Mouse (Mus musculus) liver, embryonic 16.5 days (tissue): Measurements from ENCODE around the gene Zfp568. TPM values are rescaled to one million over a fixed set of nuclear protein-coding genes. Genes with fewer than 3 reads are reported as not detected.

Experiments used
- ATAC-seq: fragments of 200-750 bp; cut with Nextera tagmentation; 2 replicates; pipeline ENCODE4 v1.8.0; 2017; ENCODE audit warnings: low read depth, mild to moderate bottlenecking, moderate number of reproducible peaks, moderate library complexity
- H3K27ac ChIP-seq: fragments of 300-500 bp; sonication (generic); 2 replicates; pipeline ENCODE4 v1.5.1; 2014; ENCODE audit warnings: mild to moderate bottlenecking, low read length
- H3K27me3 ChIP-seq: fragments of 300-500 bp; sonication (generic); 2 replicates; pipeline ENCODE4 v1.6.1; 2014; ENCODE audit warnings: low read depth, low read length, mixed read lengths; ENCODE audit not compliant: control insufficient read depth, insufficient read depth
- H3K36me3 ChIP-seq: fragments of 300-500 bp; sonication (generic); 2 replicates; pipeline ENCODE4 v1.6.1; 2014; ENCODE audit warnings: mild to moderate bottlenecking; ENCODE audit not compliant: control insufficient read depth, insufficient read depth
- H3K4me1 ChIP-seq: fragments of 300-500 bp; sonication (generic); 2 replicates; pipeline ENCODE4 v1.6.1; 2014; ENCODE audit warnings: low read depth, low read length, mixed read lengths; ENCODE audit not compliant: control insufficient read depth
- H3K4me2 ChIP-seq: fragments of 300-500 bp; sonication (generic); 2 replicates; pipeline ENCODE4 v1.6.1; 2014; ENCODE audit warnings: low read depth, low read length, mixed read lengths
- H3K4me3 ChIP-seq: fragments of 300-500 bp; sonication (generic); 2 replicates; pipeline ENCODE4 v1.5.1; 2014; ENCODE audit warnings: low read depth, mild to moderate bottlenecking, low read length
- H3K9ac ChIP-seq: fragments of 300-500 bp; sonication (generic); 2 replicates; pipeline ENCODE4 v1.6.1; 2014; ENCODE audit warnings: low read depth, low read length
- H3K9me3 ChIP-seq: fragments of 300-500 bp; sonication (generic); replicated peaks from 2 replicates; pipeline ENCODE4 v1.6.1; 2016; ENCODE audit warnings: low read length; ENCODE audit not compliant: control insufficient read depth
- WGBS: fragments of 180-500 bp; shearing (Covaris S2); extraction: QIAGEN DNeasy Blood & Tissue Kit; methylation state at CpG from one replicate; pipeline ENCODE4 v1.1.7; 2014; ENCODE audit not compliant: insufficient replicate concordance; 5-methylcytosine and 5-hydroxymethylcytosine counted together
- polyA plus RNA-seq: library from polyadenylated mRNA; unstranded; fragments of >200 nt; fragmentation: Nextera tagmentation; extraction: Ambion mirVana; gene quantifications from 2 replicates; pipeline ENCODE4 v1.2.1, GENCODE M21; 2015

The Zfp568 gene
- polyA plus RNA-seq, 1 experiment from 2014 or later: 8.1 TPM

GRCm38 (mm10) chr7:30023800-30024199 is 40.0 kb downstream of the Zfp568 start:
- no peaks in the 10 kb centered on the region for H3K27me3 ChIP-seq
- no peak overlapping the region for H3K4me2 ChIP-seq
- H3K36me3 ChIP-seq: peaks cover 22% of the 10 kb centered on the region
- peak; percentile 35; the same call in 1 of the 2 replicates for ATAC-seq
- no peak overlapping the region for H3K27ac ChIP-seq
- no peak overlapping the region for H3K4me3 ChIP-seq
- 60% methylated on average over 8 of the region's 8 CpGs for WGBS
- H3K9ac ChIP-seq: no peak overlapping the region
- H3K4me1 ChIP-seq: peaks cover 3% of the 10 kb centered on the region
- H3K9me3 ChIP-seq: no peaks in the 10 kb centered on the region

- H3K27ac ChIP-seq: no peak overlapping the region
- no peak overlapping the region for H3K4me2 ChIP-seq
- no peaks in the 10 kb centered on the region for H3K9me3 ChIP-seq
- no peak overlapping the region for H3K9ac ChIP-seq
- H3K36me3 ChIP-seq: peaks cover 17% of the 10 kb centered on the region
- H3K4me3 ChIP-seq: no peak overlapping the region
- no peak for ATAC-seq
- WGBS: 74% methylated on average over 5 of the region's 5 CpGs
- no peaks in the 10 kb centered on the region for H3K27me3 ChIP-seq
- peaks cover 3% of the 10 kb centered on the region for H3K4me1 ChIP-seq
These were observed 41.6 kb downstream of the Zfp568 start for GRCm38 (mm10) chr7:30025358-30025757.

- no peaks in the 10 kb centered on the region for H3K27me3 ChIP-seq
- H3K4me2 ChIP-seq: no peak overlapping the region
- H3K27ac ChIP-seq: no peak overlapping the region
- peaks cover 3% of the 10 kb centered on the region for H3K4me1 ChIP-seq
- H3K36me3 ChIP-seq: peaks cover 14% of the 10 kb centered on the region
- H3K9me3 ChIP-seq: no peaks in the 10 kb centered on the region
- no peak overlapping the region for H3K9ac ChIP-seq
- ATAC-seq: no peak
- 68% methylated on average over 4 of the region's 4 CpGs for WGBS
- H3K4me3 ChIP-seq: no peak overlapping the region
These were observed 43.6 kb downstream of the Zfp568 start for GRCm38 (mm10) chr7:30027331-30027730.

GRCm38 (mm10) chr7:30028572-30028971 is 44.8 kb downstream of the Zfp568 start:
- Histone ChIP-seq H3K27ac (no peak overlapping the region), H3K4me2 (no peak overlapping the region), H3K9me3 (no peaks in the 10 kb centered on the region), H3K36me3 (0 out of 2 replicates have a peak, but pooled peaks cover 4% of the 10 kb centered on the region), H3K4me3 (no peak overlapping the region), H3K4me1 (peaks cover 3% of the 10 kb centered on the region), H3K27me3 (no peaks in the 10 kb centered on the region), H3K9ac (no peak overlapping the region)
- no peak for ATAC-seq
- 64% methylated on average over 3 of the region's 3 CpGs for WGBS

GRCm38 (mm10) chr7:30030677-30031076 is 46.9 kb downstream of the Zfp568 start:
- no peak overlapping the region for H3K4me2 ChIP-seq
- no peak overlapping the region for H3K27ac ChIP-seq
- H3K36me3 ChIP-seq: no peaks in the 10 kb centered on the region
- H3K27me3 ChIP-seq: no peaks in the 10 kb centered on the region
- no peak overlapping the region for H3K9ac ChIP-seq
- ATAC-seq: peak; percentile 63; the same call in 1 of the 2 replicates
- WGBS: 31% methylated on average over 6 of the region's 6 CpGs
- no peaks in the 10 kb centered on the region for H3K4me1 ChIP-seq
- no peak overlapping the region for H3K4me3 ChIP-seq
- no peaks in the 10 kb centered on the region for H3K9me3 ChIP-seq

GRCm38 (mm10) chr7:30031379-30031778 is 47.6 kb downstream of the Zfp568 start:
- no peak overlapping the region for H3K4me3 ChIP-seq
- H3K4me2 ChIP-seq: no peak overlapping the region
- no peak overlapping the region for H3K9ac ChIP-seq
- H3K27ac ChIP-seq: no peak overlapping the region
- no peaks in the 10 kb centered on the region for H3K27me3 ChIP-seq
- H3K9me3 ChIP-seq: no peaks in the 10 kb centered on the region
- H3K36me3 ChIP-seq: no peaks in the 10 kb centered on the region
- 72% methylated on average over 3 of the region's 3 CpGs for WGBS
- ATAC-seq: no peak
- H3K4me1 ChIP-seq: no peaks in the 10 kb centered on the region

GRCm38 (mm10) chr7:30034331-30034730 is 50.6 kb downstream of the Zfp568 start:
- no peak overlapping the region for H3K27ac ChIP-seq
- no peak overlapping the region for H3K9ac ChIP-seq
- 87% methylated on average over 12 of the region's 12 CpGs for WGBS
- no peaks in the 10 kb centered on the region for H3K9me3 ChIP-seq
- H3K4me2 ChIP-seq: no peak overlapping the region
- no peaks in the 10 kb centered on the region for H3K4me1 ChIP-seq
- no peak for ATAC-seq
- H3K36me3 ChIP-seq: no peaks in the 10 kb centered on the region
- H3K4me3 ChIP-seq: no peak overlapping the region
- no peaks in the 10 kb centered on the region for H3K27me3 ChIP-seq

GRCm38 (mm10) chr7:30044354-30044753 is 60.6 kb downstream of the Zfp568 start:
- H3K4me2 ChIP-seq: no peak overlapping the region
- no peaks in the 10 kb centered on the region for H3K4me1 ChIP-seq
- H3K4me3 ChIP-seq: no peak overlapping the region
- no peak overlapping the region for H3K9ac ChIP-seq
- no peaks in the 10 kb centered on the region for H3K36me3 ChIP-seq
- no peaks in the 10 kb centered on the region for H3K9me3 ChIP-seq
- 55% methylated on average over 9 of the region's 9 CpGs for WGBS
- H3K27ac ChIP-seq: no peak overlapping the region
- no peak for ATAC-seq
- H3K27me3 ChIP-seq: no peaks in the 10 kb centered on the region

- Histone ChIP-seq H3K36me3 (no peaks in the 10 kb centered on the region), H3K4me2 (no peak overlapping the region), H3K4me1 (peaks cover 10% of the 10 kb centered on the region), H3K27me3 (no peaks in the 10 kb centered on the region), H3K27ac (no peak overlapping the region), H3K4me3 (no peak overlapping the region), H3K9ac (no peak overlapping the region), H3K9me3 (no peaks in the 10 kb centered on the region)
- WGBS: 82% methylated on average over 4 of the region's 4 CpGs
- no peak for ATAC-seq
These were observed 64.4 kb downstream of the Zfp568 start for GRCm38 (mm10) chr7:30048126-30048525.
